Mouse (Mus musculus) forebrain, embryonic 11.5 days (tissue): ENCODE data around the gene Pxn. TPM values are rescaled to one million over a fixed set of nuclear protein-coding genes. Genes with fewer than 3 reads are reported as not detected.
A peak's percentile ranks its signal among the peaks of the same experiment; 100 is the strongest.
"Not testable (repeated sequence)": the region's sequence is repeated elsewhere in the genome, so short reads cannot be mapped to it uniquely, and the experiment has no call there.

Experiments used
- ATAC-seq: fragments of 200-750 bp; cut with Nextera tagmentation; replicated peaks from 2 replicates; pipeline ENCODE4 v1.8.0; 2017; ENCODE audit warnings: moderate TSS enrichment; ENCODE audit not compliant: low FRiP score
- DNase-seq: peaks from one replicate; pipeline ENCODE4 v3.0.0-alpha.2; 2017; ENCODE audit warnings: low spot score
- H3K27ac ChIP-seq: fragments of 300-500 bp; sonication (generic); 2 replicates; pipeline ENCODE4 v1.5.1; 2014; ENCODE audit warnings: low read depth, low read length
- H3K27me3 ChIP-seq: fragments of 300-500 bp; sonication (generic); 2 replicates; pipeline ENCODE4 v1.6.1; 2014; ENCODE audit warnings: mild to moderate bottlenecking, low read length, mixed read lengths; ENCODE audit not compliant: control insufficient read depth, insufficient read depth
- H3K36me3 ChIP-seq: fragments of 300-500 bp; sonication (generic); 2 replicates; pipeline ENCODE4 v1.6.1; 2014; ENCODE audit warnings: mild to moderate bottlenecking, low read length, moderate library complexity, mixed read lengths; ENCODE audit not compliant: control insufficient read depth, insufficient read depth
- H3K4me1 ChIP-seq: fragments of 300-500 bp; sonication (generic); replicated peaks from 2 replicates; pipeline ENCODE4 v1.6.1; 2014; ENCODE audit warnings: low read length, mixed read lengths; ENCODE audit not compliant: control insufficient read depth, insufficient read depth
- H3K4me2 ChIP-seq: fragments of 300-500 bp; sonication (generic); 2 replicates; pipeline ENCODE4 v1.6.1; 2014; ENCODE audit warnings: low read depth, mild to moderate bottlenecking, low read length, moderate library complexity, mixed read lengths; ENCODE audit not compliant: severe bottlenecking
- H3K4me3 ChIP-seq: fragments of 300-500 bp; sonication (generic); 2 replicates; pipeline ENCODE4 v1.5.1; 2014; ENCODE audit warnings: low read depth, low read length
- H3K9ac ChIP-seq: fragments of 300-500 bp; sonication (generic); 2 replicates; pipeline ENCODE4 v1.6.1; 2014; ENCODE audit warnings: low read length
- H3K9me3 ChIP-seq: fragments of 300-500 bp; sonication (generic); 2 replicates; pipeline ENCODE4 v1.6.1; 2016; ENCODE audit warnings: low read length, mixed read lengths; ENCODE audit not compliant: control insufficient read depth
- WGBS: fragments of 180-500 bp; shearing (Covaris S2); extraction: QIAGEN DNeasy Blood & Tissue Kit; methylation state at CpG from one replicate; pipeline ENCODE4 v1.1.7; 2014; 5-methylcytosine and 5-hydroxymethylcytosine counted together
- polyA plus RNA-seq: library from polyadenylated mRNA; unstranded; fragments of >200 nt; fragmentation: Nextera tagmentation; extraction: Ambion mirVana; gene quantifications from 2 replicates; pipeline ENCODE4 v1.2.1, GENCODE M21; 2014

Pxn gene
- polyA plus RNA-seq, 1 experiment from 2014 or later = 12.3 TPM

DNA sequence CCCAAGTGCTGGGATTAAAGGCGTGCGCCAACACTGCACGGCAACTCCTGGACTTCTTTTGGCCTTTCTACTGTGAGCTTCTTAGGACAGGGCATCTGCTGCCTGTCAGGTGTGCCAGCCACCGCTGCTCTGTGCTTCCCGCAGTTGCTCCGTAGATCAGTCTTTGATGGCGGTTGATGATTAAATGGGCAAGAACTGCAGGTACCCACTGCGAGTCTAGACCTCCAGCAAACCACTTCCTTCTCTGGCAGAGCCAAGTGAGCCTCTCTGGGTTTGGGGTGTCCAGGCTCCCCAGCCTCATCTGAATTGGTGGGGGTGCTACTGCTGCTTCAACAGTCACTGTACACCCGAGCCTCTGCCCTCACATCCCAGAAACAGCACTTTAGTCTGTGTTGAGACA is 11.0 kb downstream of the Pxn start:
- no peak for DNase-seq
- Histone ChIP-seq H3K27ac (no peak overlapping the region), H3K4me2 (no peak overlapping the region), H3K9ac (no peak overlapping the region), H3K4me1 (no peaks in the 10 kb centered on the region; the same call in 1 of the 2 replicates), H3K36me3 (no peaks in the 10 kb centered on the region), H3K27me3 (no peaks in the 10 kb centered on the region), H3K4me3 (no peak overlapping the region), H3K9me3 (no peaks in the 10 kb centered on the region)
- 95% methylated on average over 9 of the region's 9 CpGs for WGBS
- ATAC-seq = no peak

GRCm38 (mm10) chr5:115518214-115518613 is 11.7 kb downstream of the Pxn start:
- H3K9me3 ChIP-seq, H3K27me3 ChIP-seq, H3K4me3 ChIP-seq, H3K9ac ChIP-seq, ATAC-seq, H3K27ac ChIP-seq, H3K36me3 ChIP-seq, H3K4me2 ChIP-seq, H3K4me1 ChIP-seq, DNase-seq: not testable (repeated sequence)
- WGBS = 97% methylated on average over 6 of the region's 8 CpGs

GRCm38 (mm10) chr5:115520325-115520869 is 13.9 kb downstream of the Pxn start:
- Histone ChIP-seq H3K9ac (no peak overlapping the region), H3K4me3 (no peak overlapping the region), H3K4me1 (peaks cover 12% of the 10 kb centered on the region), H3K4me2 (no peak overlapping the region), H3K27ac (0 out of 2 replicates have a peak overlapping the region, but pooled peaks have one; percentile 12), H3K27me3 (no peaks in the 10 kb centered on the region), H3K36me3 (no peaks in the 10 kb centered on the region), H3K9me3 (no peaks in the 10 kb centered on the region)
- DNase-seq (no peak), ATAC-seq (no peak)
- 80% methylated on average over 21 of the region's 21 CpGs for WGBS

GRCm38 (mm10) chr5:115521553-115522461 is 15.3 kb downstream of the Pxn start:
- DNase-seq = no peak
- H3K4me3 ChIP-seq = no peak overlapping the region

GRCm38 (mm10) chr5:115522531-115522930 is 16.1 kb downstream of the Pxn start:
- H3K4me1 ChIP-seq = peaks cover 12% of the 10 kb centered on the region
- no peak overlapping the region for H3K4me2 ChIP-seq
- H3K9me3 ChIP-seq = no peaks in the 10 kb centered on the region
- H3K9ac ChIP-seq = no peak overlapping the region
- peak overlapping the region; percentile 1; the same call in 1 of the 2 replicates for H3K27ac ChIP-seq
- no peak overlapping the region for H3K4me3 ChIP-seq
- WGBS = 81% methylated on average over 4 of the region's 4 CpGs
- ATAC-seq (no peak), DNase-seq (no peak)
- H3K36me3 ChIP-seq = no peaks in the 10 kb centered on the region
- no peaks in the 10 kb centered on the region for H3K27me3 ChIP-seq

More at GRCm38 (mm10) chr5:115521553-115522461, 15.3 kb downstream of the Pxn start:
- Histone ChIP-seq H3K4me2 (no peak overlapping the region), H3K9ac (no peak overlapping the region), H3K27ac (no peak overlapping the region), H3K36me3 (no peaks in the 10 kb centered on the region), H3K9me3 (no peaks in the 10 kb centered on the region), H3K27me3 (no peaks in the 10 kb centered on the region), H3K4me1 (peaks cover 12% of the 10 kb centered on the region)
- WGBS = 74% methylated on average over 21 of the region's 21 CpGs
- no peak for ATAC-seq

DNA sequence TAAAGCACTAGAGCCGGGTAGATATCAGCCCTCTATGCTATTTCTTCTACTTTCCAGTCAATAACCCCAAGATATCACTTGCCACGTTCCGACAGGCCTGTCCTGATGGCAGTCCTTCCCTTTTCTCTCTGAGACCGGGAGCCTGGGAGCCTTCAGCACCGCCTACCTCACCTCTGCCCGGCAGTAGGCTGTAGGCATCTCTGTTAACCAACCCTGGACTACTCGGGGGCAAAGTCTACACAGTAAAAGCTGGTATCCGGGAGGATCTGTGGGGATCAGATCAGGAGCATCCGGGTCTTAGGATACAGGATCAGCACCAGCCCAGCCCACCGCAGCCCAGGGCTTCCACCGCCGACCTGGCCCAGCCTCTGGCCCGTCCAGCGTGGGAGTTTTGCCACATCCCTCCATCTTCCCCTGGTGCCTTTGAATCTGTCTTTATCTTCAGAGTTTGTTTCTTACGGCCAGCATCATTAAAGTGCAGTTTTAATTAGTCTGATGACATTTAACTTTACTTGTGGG is 16.6 kb downstream of the Pxn start:
- WGBS = 80% methylated on average over 15 of the region's 15 CpGs
- Histone ChIP-seq H3K36me3 (no peaks in the 10 kb centered on the region), H3K9ac (no peak overlapping the region), H3K9me3 (no peaks in the 10 kb centered on the region), H3K4me3 (no peak overlapping the region), H3K27me3 (no peaks in the 10 kb centered on the region), H3K27ac (peak overlapping the region; percentile 1; the same call in 1 of the 2 replicates), H3K4me1 (peaks cover 12% of the 10 kb centered on the region), H3K4me2 (no peak overlapping the region)
- no peak for ATAC-seq
- no peak for DNase-seq

- H3K4me1 ChIP-seq = peaks cover 12% of the 10 kb centered on the region
- H3K4me2 ChIP-seq = 0 out of 2 replicates have a peak overlapping the region, but pooled peaks have one; percentile 11
- H3K4me3 ChIP-seq = no peak overlapping the region
- WGBS = 6% methylated on average over 15 of the region's 15 CpGs
- H3K36me3 ChIP-seq = no peaks in the 10 kb centered on the region
- H3K9me3 ChIP-seq = no peaks in the 10 kb centered on the region
- no peak overlapping the region for H3K27ac ChIP-seq
- H3K27me3 ChIP-seq = no peaks in the 10 kb centered on the region
- H3K9ac ChIP-seq = no peak overlapping the region
- no peak for ATAC-seq
- no peak for DNase-seq
Observed at GRCm38 (mm10) chr5:115523971-115524370, 17.5 kb downstream of the Pxn start.

- ATAC-seq (no peak), DNase-seq (no peak)
- 0 out of 2 replicates have a peak overlapping the region, but pooled peaks have one; percentile 11 for H3K4me2 ChIP-seq
- WGBS = 54% methylated on average over 12 of the region's 12 CpGs
- H3K4me1 ChIP-seq = peaks cover 12% of the 10 kb centered on the region
- no peaks in the 10 kb centered on the region for H3K27me3 ChIP-seq
- H3K36me3 ChIP-seq = no peaks in the 10 kb centered on the region
- H3K27ac ChIP-seq = no peak overlapping the region
- H3K9ac ChIP-seq = no peak overlapping the region
- H3K4me3 ChIP-seq = no peak overlapping the region
- no peaks in the 10 kb centered on the region for H3K9me3 ChIP-seq
Observed at GRCm38 (mm10) chr5:115524471-115524870, 18.0 kb downstream of the Pxn start.
